Mouse (Mus musculus) lung, adult 2 months (tissue): Measurements from ENCODE around the gene Stxbp5l.

Experiments used
- CTCF ChIP-seq: fragments of 200-500 bp; IDR thresholded peaks from 2 replicates; pipeline ENCODE4 v1.5.1; 2011; ENCODE audit warnings: mild to moderate bottlenecking, low read length, control low read depth; ENCODE audit not compliant: insufficient read depth
- POLR2A ChIP-seq: fragments of 200-500 bp; IDR thresholded peaks from 2 replicates; pipeline ENCODE4 v1.6.1; 2011; ENCODE audit warnings: low read depth, mild to moderate bottlenecking, control low read depth, low read length, borderline replicate concordance; ENCODE audit errors: extremely low read depth

- TF ChIP-seq CTCF: no peak
- no peak for TF ChIP-seq POLR2A
These were observed 29.1 kb downstream of the Stxbp5l start for GRCm38 (mm10) chr16:37355621-37356020.
